ENCODE assay signal across 23 mouse cellular contexts in the genomic region with DNA sequence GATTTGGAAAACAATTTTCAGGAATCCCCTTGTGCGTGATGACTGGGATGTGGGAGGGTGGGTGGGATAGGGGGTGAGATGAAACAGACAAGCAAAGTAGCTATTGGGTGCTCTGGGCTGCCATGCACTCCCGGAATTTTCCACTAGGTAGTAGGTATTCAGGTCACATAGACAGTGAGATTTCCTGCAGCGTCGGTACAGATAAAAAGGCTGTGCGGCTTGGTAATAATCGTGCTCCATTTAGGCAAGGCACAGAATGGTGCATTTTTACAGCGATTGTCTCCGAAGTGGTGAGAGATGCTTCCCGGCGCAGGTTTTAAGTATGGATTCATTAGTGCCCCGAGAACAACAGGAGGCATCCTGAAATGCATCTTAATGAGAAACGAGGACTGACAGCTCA.
DNase-seq lines count a peak whose midpoint lies in the region; ATAC-seq and TF ChIP-seq lines count a peak whose summit lies in the region.
"Had no signal": no experiment of that assay in that cellular context is flagged by ENCODE, and none has a peak within 500 bp of the region (broad histone marks: within the 10 kb centered on the region; RNA-seq: fewer than 3 reads in every experiment).

No protein-coding gene starts in this region.

- no peak for TF ChIP-seq EP300 in stomach, postnatal 0 days (optimal IDR thresholded peaks at IDR 0.05)

- peaks cover 2% of the 10 kb centered on the region; the same call in 1 of the 2 replicates for H3K4me1 ChIP-seq in hindbrain, embryonic 12.5 days
- H3K4me1 ChIP-seq in hindbrain, embryonic 10.5 days (replicated peaks), result no peaks in the 10 kb centered on the region
- H3K4me1 ChIP-seq in stomach, embryonic 14.5 days (ENCODE audit: control insufficient read depth, insufficient read depth, low read length), result 0 out of 2 replicates have a peak, but pooled peaks cover 2% of the 10 kb centered on the region
- no peaks in the 10 kb centered on the region for H3K4me1 ChIP-seq in stomach, postnatal 0 days (replicated peaks; ENCODE audit: control insufficient read depth, insufficient read depth)
- peaks cover 2% of the 10 kb centered on the region for H3K4me1 ChIP-seq in hindbrain, embryonic 16.5 days (ENCODE audit: control insufficient read depth, insufficient read depth, low read depth, low read length)
- H3K4me1 ChIP-seq in liver, embryonic 11.5 days (replicated peaks; ENCODE audit: control insufficient read depth, insufficient read depth, low read length), result peaks cover 4% of the 10 kb centered on the region; the same call in 1 of the 2 replicates
- H3K4me1 ChIP-seq: embryonic facial prominence, embryonic 15.5 days; limb, embryonic 15.5 days; neural tube, embryonic 12.5 days had no signal

- ATAC-seq in hindbrain, embryonic 12.5 days (ENCODE audit: low FRiP score), result no peak
- ATAC-seq in stomach, embryonic 14.5 days (ENCODE audit: insufficient number of reproducible peaks, insufficient read depth, low FRiP score, low read depth), result no peak
- no peak; the same call in 1 of the 2 replicates for ATAC-seq in stomach, postnatal 0 days (ENCODE audit: low FRiP score, low TSS enrichment)
- peak; percentile 82 for ATAC-seq in hindbrain, embryonic 16.5 days
- no peak for ATAC-seq in liver, embryonic 11.5 days (replicated peaks; ENCODE audit: low FRiP score)
- ATAC-seq: liver, postnatal 0 days had no signal

- H3K36me3 ChIP-seq in hindbrain, embryonic 12.5 days, result no peaks in the 10 kb centered on the region
- no peaks in the 10 kb centered on the region for H3K36me3 ChIP-seq in hindbrain, embryonic 10.5 days
- H3K36me3 ChIP-seq in stomach, embryonic 14.5 days (ENCODE audit: control insufficient read depth, insufficient read depth, low read length), result no peaks in the 10 kb centered on the region
- no peaks in the 10 kb centered on the region for H3K36me3 ChIP-seq in stomach, postnatal 0 days (ENCODE audit: control insufficient read depth, insufficient read depth, low read length)
- H3K36me3 ChIP-seq in hindbrain, embryonic 16.5 days (ENCODE audit: control insufficient read depth, insufficient read depth, low read length), result no peaks in the 10 kb centered on the region
- no peaks in the 10 kb centered on the region for H3K36me3 ChIP-seq in liver, embryonic 11.5 days (ENCODE audit: control insufficient read depth, insufficient read depth, low read length)
- H3K36me3 ChIP-seq: embryonic facial prominence, embryonic 15.5 days; heart, embryonic 10.5 days; limb, embryonic 15.5 days; neural tube, embryonic 12.5 days; stomach, embryonic 15.5 days had no signal

- peak overlapping the region; percentile 48 for H3K27ac ChIP-seq in hindbrain, embryonic 12.5 days
- H3K27ac ChIP-seq in hindbrain, embryonic 10.5 days, result no peak overlapping the region
- peak overlapping the region; percentile 11; the same call in 1 of the 2 replicates for H3K27ac ChIP-seq in stomach, embryonic 14.5 days (ENCODE audit: low read length)
- no peak overlapping the region for H3K27ac ChIP-seq in stomach, postnatal 0 days (replicated peaks)
- peak overlapping the region; percentile 86 for H3K27ac ChIP-seq in hindbrain, embryonic 16.5 days (ENCODE audit: low read depth, low read length)
- H3K27ac ChIP-seq in liver, embryonic 11.5 days (ENCODE audit: low read depth, low read length), result no peak overlapping the region
- H3K27ac ChIP-seq: embryonic facial prominence, embryonic 15.5 days; heart, embryonic 10.5 days; limb, embryonic 15.5 days; neural tube, embryonic 12.5 days had no signal

- no peak overlapping the region for H3K4me3 ChIP-seq in hindbrain, embryonic 12.5 days
- no peak overlapping the region for H3K4me3 ChIP-seq in hindbrain, embryonic 10.5 days
- H3K4me3 ChIP-seq in stomach, embryonic 14.5 days (ENCODE audit: low read depth, low read length), result no peak overlapping the region
- H3K4me3 ChIP-seq in stomach, postnatal 0 days (ENCODE audit: low read depth, low read length), result no peak overlapping the region
- H3K4me3 ChIP-seq in hindbrain, embryonic 16.5 days (ENCODE audit: low read length), result peak overlapping the region; percentile 16; the same call in 1 of the 2 replicates
- no peak overlapping the region for H3K4me3 ChIP-seq in liver, embryonic 11.5 days (ENCODE audit: low read depth, low read length)
- H3K4me3 ChIP-seq: embryonic facial prominence, embryonic 15.5 days; heart, embryonic 10.5 days; limb, embryonic 15.5 days; neural tube, embryonic 12.5 days; stomach, embryonic 15.5 days had no signal

- no peak overlapping the region for H3K4me2 ChIP-seq in hindbrain, embryonic 12.5 days (replicated peaks)
- H3K4me2 ChIP-seq in stomach, embryonic 14.5 days (replicated peaks; ENCODE audit: low read depth, low read length), result no peak overlapping the region
- H3K4me2 ChIP-seq in stomach, postnatal 0 days (replicated peaks; ENCODE audit: low read depth), result no peak overlapping the region
- peak overlapping the region; percentile 48 for H3K4me2 ChIP-seq in hindbrain, embryonic 16.5 days (ENCODE audit: low read length)
- H3K4me2 ChIP-seq in liver, embryonic 11.5 days, result no peak overlapping the region
- H3K4me2 ChIP-seq: embryonic facial prominence, embryonic 15.5 days; limb, embryonic 15.5 days; neural tube, embryonic 12.5 days had no signal

- no peaks in the 10 kb centered on the region for H3K27me3 ChIP-seq in hindbrain, embryonic 12.5 days
- no peaks in the 10 kb centered on the region for H3K27me3 ChIP-seq in hindbrain, embryonic 10.5 days (ENCODE audit: insufficient read depth, poor library complexity, severe bottlenecking)
- H3K27me3 ChIP-seq in stomach, embryonic 14.5 days (ENCODE audit: control insufficient read depth, insufficient read depth, low read length), result no peaks in the 10 kb centered on the region
- no peaks in the 10 kb centered on the region for H3K27me3 ChIP-seq in stomach, postnatal 0 days (ENCODE audit: control insufficient read depth, insufficient read depth, low read length)
- H3K27me3 ChIP-seq in hindbrain, embryonic 16.5 days (replicated peaks; ENCODE audit: control insufficient read depth, insufficient read depth, low read length), result no peaks in the 10 kb centered on the region
- H3K27me3 ChIP-seq in liver, embryonic 11.5 days (replicated peaks; ENCODE audit: control insufficient read depth, insufficient read depth, low read length), result no peaks in the 10 kb centered on the region
- H3K27me3 ChIP-seq: embryonic facial prominence, embryonic 15.5 days; limb, embryonic 15.5 days; neural tube, embryonic 12.5 days; stomach, embryonic 15.5 days had no signal

- intact Hi-C loops in heart, postnatal 36 days (cut with DNase I), result no loop called here

- DNase-seq in hindbrain, embryonic 10.5 days (ENCODE audit: low spot score), result no peak
- DNase-seq in stomach, postnatal 0 days (ENCODE audit: low spot score), result no peak
- DNase-seq in retina, embryonic 14.5 days (ENCODE audit: low spot score), result peak; percentile 53
- DNase-seq in liver, embryonic 11.5 days (ENCODE audit: low spot score), result no peak
- no peak for DNase-seq in heart, postnatal 36 days
- DNase-seq: adrenal gland, postnatal 36 days; embryo, embryonic 11 days; gastrocnemius, postnatal 25 days; heart, postnatal 10 days; kidney, adult 9 months; kidney, postnatal 4 days; liver, postnatal 0 days; lung, postnatal 36 days; spleen, adult 18-20 months; thymus, postnatal 25 days had no signal

- no peak overlapping the region for H3K9ac ChIP-seq in hindbrain, embryonic 12.5 days
- no peak overlapping the region for H3K9ac ChIP-seq in stomach, embryonic 14.5 days (replicated peaks; ENCODE audit: low read depth, low read length)
- no peak overlapping the region for H3K9ac ChIP-seq in stomach, postnatal 0 days (ENCODE audit: low read length)
- H3K9ac ChIP-seq in hindbrain, embryonic 16.5 days (ENCODE audit: low read depth, low read length), result peak overlapping the region; percentile 46; the same call in 1 of the 2 replicates
- no peak overlapping the region for H3K9ac ChIP-seq in liver, embryonic 11.5 days (ENCODE audit: low read depth, low read length)
- H3K9ac ChIP-seq: embryonic facial prominence, embryonic 15.5 days; limb, embryonic 15.5 days; liver, postnatal 0 days; neural tube, embryonic 12.5 days; stomach, embryonic 15.5 days had no signal

- 76% methylated on average over 12 of the region's 12 CpGs for WGBS in hindbrain, embryonic 12.5 days
- 92% methylated on average over 12 of the region's 12 CpGs for WGBS in hindbrain, embryonic 10.5 days
- WGBS in stomach, embryonic 14.5 days, result 75% methylated on average over 12 of the region's 12 CpGs
- 79% methylated on average over 12 of the region's 12 CpGs for WGBS in stomach, postnatal 0 days
- WGBS in hindbrain, embryonic 16.5 days, result 40% methylated on average over 12 of the region's 12 CpGs
- 85% methylated on average over 12 of the region's 12 CpGs for WGBS in liver, embryonic 11.5 days

- H3K9me3 ChIP-seq in hindbrain, embryonic 12.5 days (replicated peaks), result no peaks in the 10 kb centered on the region
- no peaks in the 10 kb centered on the region for H3K9me3 ChIP-seq in hindbrain, embryonic 10.5 days
- no peaks in the 10 kb centered on the region for H3K9me3 ChIP-seq in stomach, embryonic 14.5 days (ENCODE audit: control insufficient read depth, low read depth, low read length)
- no peaks in the 10 kb centered on the region for H3K9me3 ChIP-seq in stomach, postnatal 0 days (ENCODE audit: control insufficient read depth, low read length)
- no peaks in the 10 kb centered on the region for H3K9me3 ChIP-seq in hindbrain, embryonic 16.5 days (ENCODE audit: control insufficient read depth, low read length)
- H3K9me3 ChIP-seq in liver, embryonic 11.5 days (ENCODE audit: control insufficient read depth, low read length), result no peaks in the 10 kb centered on the region
- H3K9me3 ChIP-seq: embryonic facial prominence, embryonic 15.5 days; heart, embryonic 10.5 days; limb, embryonic 15.5 days; neural tube, embryonic 12.5 days; stomach, embryonic 15.5 days had no signal

- TF ChIP-seq CTCF in stomach, postnatal 0 days (IDR thresholded peaks at IDR 0.05; ENCODE audit: low read depth), result no peak

Comparison
In these comparisons a context has a peak if more than half of its experiments do, and no peak if none do; other contexts are left out.
1. H3K27ac ChIP-seq: peak in hindbrain, embryonic 12.5 days (single experiment), stomach, embryonic 14.5 days (single experiment) and hindbrain, embryonic 16.5 days (single experiment); none in hindbrain, embryonic 10.5 days (single experiment), stomach, postnatal 0 days (single experiment) and liver, embryonic 11.5 days (single experiment).